Mouse (Mus musculus): ENCODE measurements around the gene Orai2. TPM values are rescaled to one million over a fixed set of nuclear protein-coding genes. Genes with fewer than 3 reads are reported as not detected.
"Not testable (repeated sequence)": the region's sequence is repeated elsewhere in the genome, so short reads cannot be mapped to it uniquely, and the experiment has no call there.

Gene Orai2
- polyA plus RNA-seq, 1 experiment from 2014 or later = 6.2 TPM

- no peak overlapping the region for H3K4me2 ChIP-seq (ENCODE audit: low read length)
- no peak overlapping the region for H3K4me3 ChIP-seq (replicated peaks; ENCODE audit: low read depth, low read length)
- H3K27me3 ChIP-seq (ENCODE audit: insufficient read depth, low read length) = no peaks in the 10 kb centered on the region
- DNase-seq (ENCODE audit: low spot score) = no peak
- H3K9me3 ChIP-seq (replicated peaks; ENCODE audit: low read length) = no peaks in the 10 kb centered on the region
- no peak for ATAC-seq (replicated peaks; ENCODE audit: low FRiP score, low read depth)
- H3K9ac ChIP-seq (ENCODE audit: low read depth, low read length) = no peak overlapping the region
- no peaks in the 10 kb centered on the region for H3K36me3 ChIP-seq (ENCODE audit: insufficient read depth, low read length)
- WGBS = 86% methylated on average over 5 of the region's 5 CpGs
- TF ChIP-seq CTCF (IDR thresholded peaks at IDR 0.05; ENCODE audit: low read depth) = no peak
- H3K27ac ChIP-seq = no peak overlapping the region
- no peaks in the 10 kb centered on the region for H3K4me1 ChIP-seq (replicated peaks; ENCODE audit: insufficient read depth, low read length)
Observed at GRCm38 (mm10) chr5:136213716-136214115, 43.2 kb upstream of the Orai2 start.

- WGBS = 85% methylated on average over 11 of the region's 11 CpGs
- Histone ChIP-seq H3K9me3 (replicated peaks; ENCODE audit: low read length) (no peaks in the 10 kb centered on the region), H3K9ac (ENCODE audit: low read depth, low read length) (no peak overlapping the region), H3K27me3 (ENCODE audit: insufficient read depth, low read length) (no peaks in the 10 kb centered on the region), H3K4me3 (replicated peaks; ENCODE audit: low read depth, low read length) (no peak overlapping the region), H3K4me2 (ENCODE audit: low read length) (no peak overlapping the region), H3K27ac (no peak overlapping the region), H3K36me3 (ENCODE audit: insufficient read depth, low read length) (no peaks in the 10 kb centered on the region), H3K4me1 (replicated peaks; ENCODE audit: insufficient read depth, low read length) (no peaks in the 10 kb centered on the region)
- ATAC-seq (replicated peaks; ENCODE audit: low FRiP score, low read depth) (no peak), DNase-seq (ENCODE audit: low spot score) (no peak)
- no peak for TF ChIP-seq CTCF (IDR thresholded peaks at IDR 0.05; ENCODE audit: low read depth)
Observed at GRCm38 (mm10) chr5:136212716-136213115, 42.2 kb upstream of the Orai2 start.

DNA sequence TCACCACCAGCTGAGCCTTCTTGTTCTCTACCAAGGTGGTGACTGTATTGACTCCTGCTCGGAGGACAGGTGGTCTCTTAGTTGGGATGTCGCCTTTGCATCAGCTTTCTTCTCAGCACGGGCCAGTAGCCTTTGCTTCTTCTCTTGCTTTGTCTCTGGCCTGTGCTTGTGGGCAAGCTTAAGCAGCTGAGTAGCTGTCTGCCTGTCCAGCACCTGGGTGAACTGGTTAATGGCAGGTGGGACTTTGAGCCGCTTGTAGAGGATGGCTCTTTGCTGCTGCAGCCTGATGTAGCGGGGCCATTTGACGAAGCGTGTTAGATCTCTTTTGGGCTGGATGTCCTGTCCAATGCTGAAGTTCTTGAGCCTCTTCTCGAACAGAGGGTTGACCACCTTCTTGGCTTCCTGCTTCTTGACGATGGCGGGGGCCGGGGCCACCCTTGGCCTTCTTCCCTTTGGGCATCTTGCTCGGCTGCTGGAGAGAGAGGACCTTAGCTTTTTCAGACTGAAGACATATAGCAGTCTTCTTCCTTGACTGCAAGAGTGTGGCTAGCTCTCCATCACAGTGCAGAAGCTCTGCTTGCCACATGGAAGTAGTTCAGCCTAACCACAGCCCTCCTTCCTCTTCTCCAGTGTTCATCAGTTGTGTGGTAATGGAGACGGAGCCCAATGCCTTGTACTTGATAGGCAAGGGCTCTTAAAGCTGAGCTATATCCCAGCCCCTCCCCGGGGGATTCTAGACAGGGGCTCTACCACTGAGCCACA, 41.0 kb upstream of the Orai2 start:
- H3K4me2 ChIP-seq (ENCODE audit: low read length); H3K27ac ChIP-seq; H3K9ac ChIP-seq (ENCODE audit: low read depth, low read length); H3K4me1 ChIP-seq (replicated peaks; ENCODE audit: insufficient read depth, low read length); ATAC-seq (replicated peaks; ENCODE audit: low FRiP score, low read depth); H3K4me3 ChIP-seq (replicated peaks; ENCODE audit: low read depth, low read length); DNase-seq (ENCODE audit: low spot score); H3K27me3 ChIP-seq (ENCODE audit: insufficient read depth, low read length); H3K36me3 ChIP-seq (ENCODE audit: insufficient read depth, low read length); H3K9me3 ChIP-seq (replicated peaks; ENCODE audit: low read length): not testable (repeated sequence)
- WGBS = 92% methylated on average over 14 of the region's 14 CpGs

DNA sequence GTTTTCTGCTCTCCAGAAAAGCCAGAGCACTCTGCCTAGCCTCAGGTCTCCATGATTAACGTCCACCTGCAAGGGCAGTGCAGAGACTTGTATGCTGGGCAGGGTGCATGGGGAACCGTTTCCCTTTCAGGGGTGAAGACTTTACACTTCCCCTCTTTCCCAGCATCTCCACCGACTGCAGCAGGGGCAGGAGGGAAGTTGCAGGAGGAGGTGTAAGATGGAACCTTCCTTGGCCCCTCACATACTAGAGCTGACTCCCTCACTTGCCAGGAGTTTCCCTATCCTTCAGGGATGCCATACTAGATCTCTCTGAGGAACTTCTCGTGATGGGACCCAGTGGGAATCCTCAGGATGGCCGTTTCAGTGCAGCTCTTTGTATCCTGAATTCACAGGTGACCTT, 40.0 kb upstream of the Orai2 start:
- no peak for DNase-seq (ENCODE audit: low spot score)
- no peak overlapping the region for H3K4me3 ChIP-seq (replicated peaks; ENCODE audit: low read depth, low read length)
- no peak overlapping the region for H3K4me2 ChIP-seq (ENCODE audit: low read length)

GRCm38 (mm10) chr5:136201832-136202231, 31.3 kb upstream of the Orai2 start:
- peak; percentile 96 for TF ChIP-seq CTCF (IDR thresholded peaks at IDR 0.05; ENCODE audit: low read depth)
- Histone ChIP-seq H3K9me3 (replicated peaks; ENCODE audit: low read length) (no peaks in the 10 kb centered on the region), H3K4me3 (replicated peaks; ENCODE audit: low read depth, low read length) (no peak overlapping the region), H3K4me1 (replicated peaks; ENCODE audit: insufficient read depth, low read length) (peaks cover 6% of the 10 kb centered on the region), H3K36me3 (ENCODE audit: insufficient read depth, low read length) (no peaks in the 10 kb centered on the region), H3K27me3 (ENCODE audit: insufficient read depth, low read length) (no peaks in the 10 kb centered on the region), H3K9ac (ENCODE audit: low read depth, low read length) (no peak overlapping the region), H3K4me2 (ENCODE audit: low read length) (no peak overlapping the region), H3K27ac (no peak overlapping the region)
- WGBS = 31% methylated on average over 7 of the region's 7 CpGs
- DNase-seq (ENCODE audit: low spot score) = peak; percentile 91
- ATAC-seq (replicated peaks; ENCODE audit: low FRiP score, low read depth) = no peak; the same call in 1 of the 2 replicates

More for the DNA sequence above, 40.0 kb upstream of the Orai2 start:
- ATAC-seq (replicated peaks; ENCODE audit: low FRiP score, low read depth) = no peak
- Histone ChIP-seq H3K27ac (no peak overlapping the region), H3K9me3 (replicated peaks; ENCODE audit: low read length) (no peaks in the 10 kb centered on the region), H3K9ac (ENCODE audit: low read depth, low read length) (no peak overlapping the region), H3K4me1 (replicated peaks; ENCODE audit: insufficient read depth, low read length) (no peaks in the 10 kb centered on the region), H3K36me3 (ENCODE audit: insufficient read depth, low read length) (no peaks in the 10 kb centered on the region), H3K27me3 (ENCODE audit: insufficient read depth, low read length) (no peaks in the 10 kb centered on the region)
- no peak for TF ChIP-seq CTCF (IDR thresholded peaks at IDR 0.05; ENCODE audit: low read depth)
- WGBS = 64% methylated on average over 5 of the region's 5 CpGs

DNA sequence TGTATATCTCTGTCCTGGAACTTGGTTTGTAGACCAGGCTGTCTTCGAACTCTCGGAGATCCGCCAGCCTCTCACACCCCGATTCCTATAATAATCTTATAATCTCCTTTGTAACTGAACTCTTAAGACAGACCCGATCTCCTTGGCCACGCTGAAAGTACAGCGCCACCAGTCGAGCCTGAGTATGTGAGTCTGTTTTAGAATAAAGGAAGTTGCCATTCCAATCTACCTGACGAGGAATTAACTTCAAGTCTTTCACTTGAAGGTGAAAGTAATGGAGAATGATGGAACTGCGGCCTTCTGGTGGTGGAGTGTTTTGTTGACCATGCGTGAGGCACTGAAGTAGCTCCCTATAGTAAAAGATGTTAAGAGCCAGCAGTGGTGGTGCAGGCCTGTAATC, 29.0 kb upstream of the Orai2 start:
- ATAC-seq (replicated peaks; ENCODE audit: low FRiP score, low read depth) = no peak
- Histone ChIP-seq H3K27ac (peak overlapping the region; percentile 90), H3K4me3 (replicated peaks; ENCODE audit: low read depth, low read length) (peak overlapping the region; percentile 97), H3K9ac (ENCODE audit: low read depth, low read length) (peak overlapping the region; percentile 29; the same call in 1 of the 2 replicates), H3K4me2 (ENCODE audit: low read length) (peak overlapping the region; percentile 90), H3K4me1 (replicated peaks; ENCODE audit: insufficient read depth, low read length) (peaks cover 6% of the 10 kb centered on the region), H3K36me3 (ENCODE audit: insufficient read depth, low read length) (peaks cover 12% of the 10 kb centered on the region), H3K9me3 (replicated peaks; ENCODE audit: low read length) (no peaks in the 10 kb centered on the region), H3K27me3 (ENCODE audit: insufficient read depth, low read length) (no peaks in the 10 kb centered on the region)
- TF ChIP-seq CTCF (IDR thresholded peaks at IDR 0.05; ENCODE audit: low read depth) = peak; percentile 23; the same call in 1 of the 2 replicates
- DNase-seq (ENCODE audit: low spot score) = peak; percentile 59
- WGBS = 25% methylated on average over 11 of the region's 11 CpGs
